Mouse (Mus musculus): Measurements from ENCODE around the gene Palm.

GRCm38 (mm10) chr10:79743650-79744365 lies 49.6 kb upstream of the Palm start:
- no peak for TF ChIP-seq CTCF (IDR thresholded peaks at IDR 0.05; ENCODE audit: low read depth, low read length)
- no peak for TF ChIP-seq POLR2A (IDR thresholded peaks at IDR 0.05; ENCODE audit: insufficient read depth, low read length)

Measured in ES-Bruce4 (cell line).